Mouse (Mus musculus) heart, adult 9 months (tissue): ENCODE data around the gene Mzf1.

Source experiments
- DNase-seq, 2 experiments: peaks; one replicate each; pipeline ENCODE4 v3.0.0; 2022; ENCODE audit warnings: low spot score in 2 of 2

Mzf1 gene

DNA sequence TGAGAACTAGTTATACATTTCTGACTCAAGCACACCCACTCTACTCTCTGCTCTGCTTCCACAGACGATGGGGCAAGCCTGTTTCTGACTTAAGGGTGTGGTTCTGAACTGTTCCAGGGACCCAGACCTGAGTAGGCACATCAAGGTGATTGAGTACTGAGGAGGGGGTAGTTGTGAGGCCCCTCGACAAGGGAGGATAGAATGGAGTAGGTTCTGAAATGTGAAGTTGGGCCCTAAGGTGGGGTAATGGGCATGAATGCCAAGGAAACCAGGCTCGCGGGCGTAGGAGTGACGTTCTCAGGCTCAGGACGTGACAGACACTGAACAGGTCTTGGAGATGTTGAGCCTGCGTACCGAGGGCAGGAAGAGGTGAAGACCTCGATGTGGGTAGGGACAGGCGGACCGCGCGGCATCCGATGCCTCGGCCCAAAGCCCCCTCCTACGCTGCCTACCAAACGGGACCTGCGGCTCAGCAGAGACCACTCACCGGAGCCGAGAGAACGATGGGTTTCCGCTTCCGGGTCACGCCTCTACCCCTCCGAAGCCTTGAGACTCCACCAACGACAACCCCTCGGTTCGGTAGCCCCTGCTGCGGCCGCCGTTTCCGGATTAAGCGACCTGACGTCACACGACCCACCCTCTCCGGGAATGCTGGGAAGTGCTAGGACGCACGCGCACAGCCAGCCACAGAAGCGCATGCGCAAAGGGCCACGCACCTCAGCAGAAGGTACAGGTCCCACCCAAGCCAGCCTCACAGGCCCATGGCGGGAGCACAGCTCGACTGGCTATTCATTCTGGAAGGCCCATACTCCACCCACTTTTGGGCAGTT lies 20.2 kb downstream of the Mzf1 start, which contains the start of gene Chmp2a:
Gene Chmp2a (minus strand): TSS at position 660 of the 830 bp plus-strand sequence.
- DNase-seq: peak; percentile 96 to 98

- DNase-seq: no peak
Observed at GRCm38 (mm10) chr7:13033451-13034147, 21.0 kb downstream of the Mzf1 start.

DNA sequence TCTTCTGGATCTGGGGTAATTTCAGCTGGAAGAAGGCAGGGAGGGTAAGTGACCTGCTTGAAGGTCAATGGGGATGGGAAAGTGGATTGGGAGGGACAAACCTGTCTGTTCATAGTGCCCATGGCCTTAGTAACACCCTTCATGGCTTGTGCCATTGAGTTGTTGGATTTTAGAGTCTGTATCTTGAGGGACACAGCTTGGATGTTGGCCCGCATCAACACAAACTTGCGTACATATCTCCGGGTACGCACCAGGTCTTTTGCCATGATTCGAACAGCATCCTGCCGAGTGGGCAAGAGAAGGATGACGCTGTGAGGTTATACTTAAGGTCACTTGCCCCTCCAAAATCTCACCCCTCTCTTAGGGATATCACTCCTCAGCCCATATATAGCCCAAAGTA lies 22.0 kb downstream of the Mzf1 start:
- no peak for DNase-seq

DNA sequence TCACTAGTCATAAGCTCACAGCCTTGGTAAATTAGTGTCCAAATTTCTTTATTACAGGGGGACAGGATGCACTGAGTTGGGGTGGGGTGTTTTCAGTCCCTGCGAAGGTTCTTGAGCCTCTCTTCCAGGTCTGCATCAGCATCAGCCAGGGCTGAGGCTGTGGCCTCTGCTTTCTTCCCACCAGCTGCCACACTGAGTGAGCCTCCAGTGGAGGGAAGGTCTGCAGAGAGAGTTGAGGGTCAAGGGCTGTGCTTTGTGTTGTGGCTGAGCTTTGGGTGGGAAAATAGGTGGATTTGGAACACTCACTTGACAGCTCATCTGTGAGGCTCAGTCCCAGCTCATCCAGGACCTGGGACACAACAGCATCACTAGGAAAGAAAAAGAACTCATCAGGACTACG lies 22.6 kb downstream of the Mzf1 start:
- no peak for DNase-seq

- no peak for DNase-seq
Observed at GRCm38 (mm10) chr7:13031069-13031468, 23.5 kb downstream of the Mzf1 start.

- no peak for DNase-seq
Observed at GRCm38 (mm10) chr7:13028986-13029385, 25.6 kb downstream of the Mzf1 start.

DNA sequence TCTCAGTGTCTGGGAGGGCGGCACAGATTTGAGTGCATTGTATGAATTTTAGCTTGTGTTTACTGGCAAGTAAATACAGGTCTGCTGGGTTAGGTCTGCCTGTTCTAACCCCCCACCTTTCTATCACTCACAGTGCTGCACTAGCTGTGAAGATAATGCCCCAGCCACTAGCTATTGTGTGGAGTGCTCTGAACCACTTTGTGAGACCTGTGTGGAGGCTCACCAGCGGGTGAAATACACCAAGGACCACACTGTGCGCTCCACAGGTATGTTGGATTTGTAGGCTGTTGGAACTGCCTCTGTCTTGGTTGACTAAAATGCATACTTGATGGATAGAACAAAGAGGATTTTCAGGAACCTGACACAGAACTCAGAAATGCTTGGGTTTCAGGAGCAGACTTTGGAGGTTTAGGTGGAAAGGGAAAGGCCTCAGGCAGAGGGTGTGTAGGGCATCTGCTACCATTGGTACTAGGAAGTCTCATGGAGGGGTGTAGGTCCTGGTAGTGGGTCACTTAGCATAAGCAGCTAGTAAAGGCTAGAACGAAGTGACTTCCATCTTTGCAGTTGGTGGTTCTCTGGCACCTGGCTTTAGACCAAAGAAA lies 29.0 kb downstream of the Mzf1 start:
- peak in 1 of 2 experiments; percentile 2 for DNase-seq

GRCm38 (mm10) chr7:13024805-13025204 lies 29.8 kb downstream of the Mzf1 start:
- peak; percentile 59 to 61 for DNase-seq

- peak; percentile 91 to 95 for DNase-seq
Observed at GRCm38 (mm10) chr7:13023928-13024731, 30.4 kb downstream of the Mzf1 start.

- peak; percentile 56 to 73 for DNase-seq
Observed at GRCm38 (mm10) chr7:13022773-13023535, 31.6 kb downstream of the Mzf1 start.

DNA sequence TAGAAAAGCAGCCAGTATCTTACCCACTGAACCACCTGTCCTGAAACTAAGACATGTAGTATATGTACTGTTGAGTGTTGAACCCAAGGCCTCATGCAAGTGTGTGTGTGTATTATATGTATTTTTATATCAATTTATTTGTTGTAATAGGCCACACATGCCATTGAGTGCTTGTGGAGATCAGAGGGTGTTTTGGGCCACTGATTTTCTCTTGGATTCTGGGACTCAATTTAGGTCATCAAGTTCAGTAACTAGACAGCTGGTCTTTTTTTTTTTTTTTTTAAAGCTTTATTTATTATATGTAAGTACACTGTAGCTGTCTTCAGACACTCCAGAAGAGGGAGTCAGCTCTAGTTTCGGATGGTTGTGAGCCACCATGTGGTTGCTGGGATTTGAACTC lies 39.3 kb downstream of the Mzf1 start:
- no peak for DNase-seq

- DNase-seq: no peak
Observed at GRCm38 (mm10) chr7:13014275-13014839, 40.2 kb downstream of the Mzf1 start.

- DNase-seq: no peak
Observed at GRCm38 (mm10) chr7:13013671-13014070, 40.9 kb downstream of the Mzf1 start.

DNA sequence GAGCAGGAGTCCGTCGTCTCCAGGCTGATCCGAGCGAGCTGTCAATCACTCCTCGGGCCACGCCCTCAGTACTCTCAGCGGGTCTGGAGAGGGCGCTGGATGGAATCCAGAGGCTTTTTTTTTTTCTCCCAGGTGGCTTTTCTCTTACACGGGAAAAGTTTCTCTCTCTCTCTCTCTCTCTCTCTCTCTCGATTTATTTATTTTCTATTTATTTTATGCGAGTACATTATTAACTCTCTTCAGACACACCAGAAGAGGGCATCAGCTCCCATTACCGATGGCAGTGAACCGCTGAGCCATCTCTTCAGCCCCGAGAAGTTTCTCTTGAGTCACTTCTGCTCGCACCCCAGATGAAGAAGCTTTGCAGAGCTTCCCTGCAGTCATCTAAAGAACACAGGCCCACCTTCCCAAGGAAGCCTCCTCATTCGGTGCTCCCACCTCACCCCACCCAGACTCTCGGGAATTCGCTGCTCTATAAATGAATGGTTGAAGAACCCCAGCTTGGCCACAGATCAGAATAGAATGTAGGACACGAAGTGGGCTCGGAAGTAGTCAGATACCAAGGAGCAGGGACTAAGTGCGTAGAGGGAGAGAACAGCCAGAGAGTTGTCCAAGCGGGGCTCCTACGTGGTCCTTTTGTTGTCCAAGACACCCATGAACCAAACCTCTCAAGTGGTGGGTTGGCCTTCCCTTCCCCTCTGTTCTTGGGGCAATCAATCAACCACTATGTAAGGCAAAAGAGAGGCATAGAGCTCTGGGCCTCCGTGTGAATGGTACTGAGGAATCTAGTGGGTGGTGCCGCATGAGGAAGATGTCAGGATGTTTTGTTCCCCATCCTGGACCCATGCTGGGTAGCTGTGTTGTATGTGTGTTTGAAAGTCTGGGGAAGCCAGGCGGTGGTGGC lies 44.3 kb downstream of the Mzf1 start, which contains the start of gene Zbtb45:
Gene Zbtb45 (minus strand): TSS at position 30 of the 904 bp plus-strand sequence.
- no peak for DNase-seq

DNA sequence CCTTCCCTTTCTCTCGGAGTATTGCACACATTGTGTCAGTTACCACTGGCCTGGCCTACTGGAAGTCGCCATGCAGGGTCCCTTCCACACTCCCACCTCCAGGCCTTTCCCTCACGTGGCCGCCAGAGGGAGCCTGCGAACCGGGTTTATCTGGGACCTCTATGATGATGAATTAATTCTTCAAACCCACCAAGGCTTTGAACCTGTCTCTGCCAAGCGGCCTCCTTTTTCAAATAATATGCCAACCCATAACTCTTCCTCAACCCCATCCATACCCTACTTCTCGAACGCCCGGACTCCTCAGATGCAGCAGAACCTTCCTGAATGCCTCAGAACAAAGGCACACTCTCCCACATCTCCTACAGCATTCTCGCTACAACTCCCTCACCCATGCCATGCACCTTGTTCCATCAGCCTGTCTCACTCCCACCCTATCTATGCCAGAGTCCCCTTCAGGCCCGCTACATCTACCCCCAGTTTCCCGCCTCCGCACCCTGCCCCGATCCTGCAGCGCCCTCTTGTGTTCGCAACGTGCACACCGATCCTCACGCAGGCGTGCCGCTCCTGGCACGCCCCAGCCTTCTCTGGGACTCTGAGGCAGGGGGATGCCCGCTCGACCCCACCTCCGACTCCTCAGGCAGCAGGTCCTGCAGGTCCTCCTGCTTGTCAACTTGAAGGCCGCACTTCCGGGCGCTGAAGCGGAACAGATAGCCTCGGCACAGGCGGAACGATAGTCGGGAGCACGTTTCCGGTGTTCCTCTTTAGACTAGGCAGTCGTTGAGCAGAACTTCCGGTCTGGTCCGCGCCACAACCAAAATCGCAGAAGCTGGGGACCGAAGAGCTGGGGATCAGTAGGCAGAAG lies 45.2 kb downstream of the Mzf1 start:
- peak; percentile 89 to 95 for DNase-seq

- DNase-seq: no peak
Observed at GRCm38 (mm10) chr7:13007341-13008092, 47.0 kb downstream of the Mzf1 start.

- no peak for DNase-seq
Observed at GRCm38 (mm10) chr7:13006531-13006930, 48.0 kb downstream of the Mzf1 start.

DNA sequence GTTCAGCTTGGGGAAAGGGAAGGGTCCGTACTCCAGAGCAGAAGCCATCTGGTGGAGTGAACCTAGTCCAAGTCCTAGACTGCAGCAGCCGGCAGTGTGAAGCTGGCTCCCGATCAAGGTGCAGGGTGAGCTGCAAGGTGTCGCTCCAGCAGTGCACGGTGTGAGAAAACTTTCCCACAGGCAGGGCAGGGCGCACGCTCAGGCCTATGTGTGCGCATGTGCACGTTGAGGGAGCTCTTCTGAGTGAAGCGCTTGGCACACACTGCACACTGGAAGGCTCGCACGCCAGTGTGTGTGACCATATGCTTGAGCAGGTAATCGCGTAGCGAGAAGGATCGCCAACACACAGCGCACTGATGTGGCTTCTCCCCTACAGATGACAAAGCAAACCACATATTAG lies 48.6 kb downstream of the Mzf1 start:
- no peak for DNase-seq
